Mouse (Mus musculus) liver, embryonic 18 days (tissue): ENCODE measurements around the gene Tomm34. TPM values are rescaled to one million over a fixed set of nuclear protein-coding genes. Genes with fewer than 3 reads are reported as not detected.

ENCODE experiments used
- polyA plus RNA-seq: library from polyadenylated mRNA; depleted of rRNA; stranded (reverse); fragments of >200 nt; gene quantifications from 2 replicates; pipeline ENCODE4 v1.2.3, GENCODE M21; 2012; rRNA removed

The Tomm34 gene
- polyA plus RNA-seq: 11.1 and 11.6 TPM in 2 replicates

GRCm38 (mm10) chr2:164070765-164071436 lies at the start of gene Tomm34:
Gene Tomm34, minus strand, starts transcription at chr2:164071169.

DNA sequence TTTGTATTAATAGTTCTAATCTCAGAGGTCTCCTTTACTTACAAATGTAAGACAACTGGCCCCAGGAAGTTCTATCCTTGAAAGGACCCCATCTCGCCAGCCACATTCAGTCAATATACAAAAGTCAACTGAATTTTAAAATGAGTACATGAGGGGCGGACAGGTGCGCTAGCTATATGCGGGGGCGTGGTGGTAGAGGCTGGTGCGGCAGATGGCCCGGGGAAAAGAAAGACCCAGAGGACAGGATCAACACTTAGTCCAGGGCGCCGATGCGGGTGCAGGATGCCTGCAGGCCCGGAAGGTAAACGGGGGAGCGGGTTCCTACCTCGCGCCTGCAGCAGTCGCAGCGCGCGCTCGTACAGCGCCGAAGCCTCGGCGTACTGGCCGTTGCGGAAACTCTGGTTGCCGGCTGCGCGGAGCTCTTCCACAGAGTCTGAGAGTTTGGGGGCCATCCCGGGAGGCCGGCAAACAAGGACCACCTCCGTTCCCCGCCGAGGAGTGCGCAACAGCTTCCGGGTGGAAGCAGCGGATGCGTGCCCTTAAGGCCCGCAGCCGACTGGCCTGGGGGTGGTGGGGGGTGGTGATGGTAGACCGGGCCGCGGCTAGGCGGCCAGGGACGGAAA lies 716 bp downstream of the Tomm34 start, which contains the start of gene Stk4:
Gene Stk4, plus strand, starts transcription at position 181 of the 623 bp plus-strand sequence.

GRCm38 (mm10) chr2:164025150-164025549 lies 45.8 kb downstream of the Tomm34 start, which contains the start of gene Pabpc1l:
Gene Pabpc1l, plus strand, starts transcription at chr2:164025450.

Other genes starting within 250 kb of the Tomm34 start
- not detected in 2 replicates for gene Kcnk15, start 217.5 kb downstream of the Tomm34 start, polyA plus RNA-seq
- 0.73 and 1.3 TPM in 2 replicates for gene Rims4, start 152.5 kb downstream of the Tomm34 start, polyA plus RNA-seq
- 27.4 and 28.4 TPM in 2 replicates for gene Ywhab, start 76.2 kb downstream of the Tomm34 start, polyA plus RNA-seq
- 0.71 and 0.79 TPM in 2 replicates for gene Pabpc1l, start 45.7 kb downstream of the Tomm34 start, polyA plus RNA-seq
- gene Stk4, start 847 bp downstream of the Tomm34 start, polyA plus RNA-seq: 10.4 and 10.8 TPM in 2 replicates
- gene Kcns1, start 99.9 kb upstream of the Tomm34 start, polyA plus RNA-seq: 0.01 TPM in 2 replicates
- not detected in 2 replicates for gene Wfdc5, start 111.6 kb upstream of the Tomm34 start, polyA plus RNA-seq
- gene Wfdc12, start 119.4 kb upstream of the Tomm34 start, polyA plus RNA-seq: not detected in 2 replicates
- not detected in 2 replicates for gene Wfdc15a, start 129.0 kb upstream of the Tomm34 start, polyA plus RNA-seq
- gene Wfdc15b, start 150.5 kb upstream of the Tomm34 start, polyA plus RNA-seq: 0.07 and 0.16 TPM in 2 replicates
- gene Svs2, start 167.3 kb upstream of the Tomm34 start, polyA plus RNA-seq: not detected in 2 replicates
- gene Svs3b, start 185.5 kb upstream of the Tomm34 start, polyA plus RNA-seq: not detected in 2 replicates
- not detected in 2 replicates for gene Svs4, start 207.3 kb upstream of the Tomm34 start, polyA plus RNA-seq
- not detected in 2 replicates for gene Svs3a, start 218.1 kb upstream of the Tomm34 start, polyA plus RNA-seq
- not detected in 2 replicates for gene Svs6, start 245.6 kb upstream of the Tomm34 start, polyA plus RNA-seq